Comparison of ENCODE assay signal across 24 mouse cellular contexts in genomic region chr17:72218816-72219215, GRCm38 (mm10).
DNase-seq lines count a peak whose midpoint lies in the region; ATAC-seq lines count a peak whose summit lies in the region.
"Had no signal": no experiment of that assay in that cellular context is flagged by ENCODE, and none has a peak within 500 bp of the region (broad histone marks: within the 10 kb centered on the region; RNA-seq: fewer than 3 reads in every experiment).

No protein-coding gene starts in this region.

- H3K4me1 ChIP-seq in megakaryocyte, embryonic 14.5 days: no peaks in the 10 kb centered on the region
- H3K4me1 ChIP-seq: embryonic facial prominence, embryonic 10.5 days; embryonic facial prominence, embryonic 12.5 days; forebrain, embryonic 12.5 days had no signal

- peaks cover 14% of the 10 kb centered on the region for H3K9me3 ChIP-seq in megakaryocyte, embryonic 14.5 days
- H3K9me3 ChIP-seq: embryonic facial prominence, embryonic 10.5 days; embryonic facial prominence, embryonic 12.5 days; forebrain, embryonic 12.5 days had no signal

- H3K36me3 ChIP-seq in megakaryocyte, embryonic 14.5 days (replicated peaks; ENCODE audit: low read length): no peaks in the 10 kb centered on the region
- H3K36me3 ChIP-seq: embryonic facial prominence, embryonic 10.5 days; embryonic facial prominence, embryonic 12.5 days; forebrain, embryonic 12.5 days; G1E had no signal

- no peaks in the 10 kb centered on the region for H3K27me3 ChIP-seq in megakaryocyte, embryonic 14.5 days (replicated peaks)
- H3K27me3 ChIP-seq: CH12.LX; embryonic facial prominence, embryonic 12.5 days; forebrain, embryonic 12.5 days had no signal

- no peak for DNase-seq in gastrocnemius, postnatal 25 days
- DNase-seq in cerebellum, adult 9-11 months: no peak
- DNase-seq: adrenal gland, adult 8-10 months; adrenal gland, postnatal 14 days; adrenal gland, postnatal 36 days; B cell, adult 2 months; cerebellum, adult 11-12 months; cerebellum, adult 2 months; cerebellum, adult 9-10 months; cerebellum, postnatal 14 days; cerebellum, postnatal 36 days had no signal

- peak overlapping the region; percentile 78 for H3K4me3 ChIP-seq in megakaryocyte, embryonic 14.5 days (replicated peaks)
- H3K4me3 ChIP-seq: embryonic facial prominence, embryonic 10.5 days; embryonic facial prominence, embryonic 12.5 days; forebrain, embryonic 12.5 days had no signal

- no peak for ATAC-seq in megakaryocyte, adult 5-6 weeks (ENCODE audit: poor library complexity, severe bottlenecking)
- peak; percentile 75 to 86 for ATAC-seq in hematopoietic stem cell, adult 5-6 weeks (replicated peaks in 1 of 2; ENCODE audit: insufficient read depth in 1 of 2, low FRiP score in 2 of 2, low TSS enrichment in 1 of 2, low read depth in 1 of 2, poor library complexity in 2 of 2, severe bottlenecking in 2 of 2)
- ATAC-seq: activated CD4-positive, CD25-positive, alpha-beta regulatory T cell, adult 4 months; CD4-positive, CD25-positive, alpha-beta regulatory T cell, adult 4 months; forebrain, embryonic 14.5 days; forebrain, embryonic 16.5 days; Patski had no signal
